Mouse (Mus musculus): ENCODE results near the gene Pde3a. TPM values are rescaled to one million over a fixed set of nuclear protein-coding genes. Genes with fewer than 3 reads are reported as not detected.

Gene Pde3a
- polyA plus RNA-seq, 1 experiment from 2014 or later: 2.4 TPM

- no peak overlapping the region for H3K27ac ChIP-seq (replicated peaks)
- H3K36me3 ChIP-seq: no peaks in the 10 kb centered on the region
- no peak overlapping the region for H3K4me3 ChIP-seq (replicated peaks)
- 0 out of 2 replicates have a peak, but pooled peaks cover 2% of the 10 kb centered on the region for H3K4me1 ChIP-seq
- ATAC-seq (ENCODE audit: low FRiP score): no peak
- WGBS: 92% methylated on average over 2 of the region's 2 CpGs
- H3K27me3 ChIP-seq (replicated peaks): no peaks in the 10 kb centered on the region
- no peak overlapping the region for H3K4me2 ChIP-seq
- H3K9me3 ChIP-seq (replicated peaks): no peaks in the 10 kb centered on the region
- no peak overlapping the region for H3K9ac ChIP-seq (replicated peaks)
Observed at GRCm38 (mm10) chr6:141470251-141470650, 221.2 kb downstream of the Pde3a start.

DNA sequence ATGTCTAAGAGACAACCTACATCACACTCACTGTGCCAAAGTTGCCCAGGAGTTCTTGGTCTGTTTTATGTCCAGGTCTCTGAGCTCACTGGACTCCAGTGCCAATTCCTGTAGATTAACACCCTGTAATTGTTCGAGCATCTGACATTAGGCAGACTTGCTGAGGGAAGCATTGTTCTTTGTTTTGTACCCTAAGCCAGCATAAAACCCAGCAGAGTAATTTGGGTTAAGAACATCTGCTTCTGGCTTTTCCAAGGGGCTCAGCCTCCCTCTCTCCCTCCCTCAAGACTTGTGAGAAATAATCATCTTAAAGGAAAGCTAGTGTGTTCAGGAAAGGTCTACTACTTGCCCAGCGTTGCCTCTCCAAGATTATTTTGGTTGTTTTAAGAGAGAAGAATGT, 225.2 kb downstream of the Pde3a start:
- 0 out of 2 replicates have a peak overlapping the region, but pooled peaks have one; percentile 37 for H3K27ac ChIP-seq (replicated peaks)
- WGBS: 57% methylated on average over 2 of the region's 2 CpGs
- H3K4me1 ChIP-seq: 0 out of 2 replicates have a peak, but pooled peaks cover 2% of the 10 kb centered on the region
- H3K9ac ChIP-seq (replicated peaks): no peak overlapping the region
- H3K4me2 ChIP-seq: no peak overlapping the region
- ATAC-seq (ENCODE audit: low FRiP score): peak; percentile 41; the same call in 1 of the 2 replicates
- H3K36me3 ChIP-seq: no peaks in the 10 kb centered on the region
- no peaks in the 10 kb centered on the region for H3K27me3 ChIP-seq (replicated peaks)
- no peaks in the 10 kb centered on the region for H3K9me3 ChIP-seq (replicated peaks)
- H3K4me3 ChIP-seq (replicated peaks): no peak overlapping the region

DNA sequence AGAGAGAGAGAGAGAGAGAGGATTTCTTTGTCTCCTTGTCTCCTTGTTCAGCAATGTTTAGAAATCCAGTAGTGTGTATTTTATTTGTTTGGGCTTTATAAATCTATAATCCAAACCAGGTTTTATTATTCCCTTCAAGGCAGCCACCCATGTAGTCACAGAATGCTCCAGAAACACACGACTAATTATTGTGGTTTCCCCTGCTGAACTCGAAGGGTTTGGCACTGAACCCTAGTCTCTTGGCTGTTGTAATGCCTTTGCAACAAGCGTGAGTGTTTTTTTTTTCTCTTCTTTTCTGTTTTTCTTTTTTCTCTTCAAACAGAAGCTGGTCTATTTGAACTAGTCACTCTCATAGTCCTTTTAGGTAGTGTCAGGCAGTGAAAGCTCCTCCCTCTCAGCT, 225.6 kb downstream of the Pde3a start:
- 39% methylated on average over 3 of the region's 3 CpGs for WGBS
- H3K27ac ChIP-seq (replicated peaks): no peak overlapping the region
- no peaks in the 10 kb centered on the region for H3K27me3 ChIP-seq (replicated peaks)
- no peaks in the 10 kb centered on the region for H3K9me3 ChIP-seq (replicated peaks)
- no peak overlapping the region for H3K4me3 ChIP-seq (replicated peaks)
- no peaks in the 10 kb centered on the region for H3K36me3 ChIP-seq
- no peak overlapping the region for H3K9ac ChIP-seq (replicated peaks)
- H3K4me2 ChIP-seq: no peak overlapping the region
- H3K4me1 ChIP-seq: 0 out of 2 replicates have a peak, but pooled peaks cover 2% of the 10 kb centered on the region
- ATAC-seq (ENCODE audit: low FRiP score): no peak

- 45% methylated on average over 10 of the region's 10 CpGs for WGBS
- Histone ChIP-seq H3K9me3 (replicated peaks) (no peaks in the 10 kb centered on the region), H3K36me3 (no peaks in the 10 kb centered on the region), H3K4me1 (peaks cover 6% of the 10 kb centered on the region; the same call in 1 of the 2 replicates), H3K4me3 (replicated peaks) (no peak overlapping the region), H3K4me2 (0 out of 2 replicates have a peak overlapping the region, but pooled peaks have one; percentile 3), H3K27ac (replicated peaks) (no peak overlapping the region), H3K9ac (replicated peaks) (no peak overlapping the region), H3K27me3 (replicated peaks) (no peaks in the 10 kb centered on the region)
- peak; percentile 69 for ATAC-seq (ENCODE audit: low FRiP score)
Observed at GRCm38 (mm10) chr6:141485302-141486021, 236.4 kb downstream of the Pde3a start.

DNA sequence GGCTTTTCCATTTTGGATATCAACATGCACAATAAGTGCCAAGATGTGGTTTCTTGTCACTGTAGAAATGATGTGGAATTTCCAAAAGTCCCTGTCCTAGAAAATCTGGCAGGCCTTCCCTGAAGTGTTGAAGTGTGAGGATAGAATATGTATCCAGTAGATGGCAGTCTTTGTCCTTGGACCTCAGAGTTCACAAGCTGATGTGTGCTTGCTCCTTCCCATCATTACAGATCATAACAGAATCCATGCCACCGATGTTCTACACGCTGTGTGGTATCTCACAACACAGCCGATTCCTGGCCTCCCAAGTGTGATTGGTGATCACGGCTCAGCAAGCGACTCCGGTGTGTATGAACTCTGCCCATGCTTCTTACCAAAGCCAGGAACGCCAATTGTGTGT, 238.2 kb downstream of the Pde3a start:
- ATAC-seq (ENCODE audit: low FRiP score): peak; percentile 53
- no peak overlapping the region for H3K27ac ChIP-seq (replicated peaks)
- peaks cover 6% of the 10 kb centered on the region; the same call in 1 of the 2 replicates for H3K4me1 ChIP-seq
- H3K9me3 ChIP-seq (replicated peaks): no peaks in the 10 kb centered on the region
- 73% methylated on average over 7 of the region's 7 CpGs for WGBS
- no peak overlapping the region for H3K9ac ChIP-seq (replicated peaks)
- no peak overlapping the region for H3K4me2 ChIP-seq
- no peak overlapping the region for H3K4me3 ChIP-seq (replicated peaks)
- H3K36me3 ChIP-seq: no peaks in the 10 kb centered on the region
- no peaks in the 10 kb centered on the region for H3K27me3 ChIP-seq (replicated peaks)

DNA sequence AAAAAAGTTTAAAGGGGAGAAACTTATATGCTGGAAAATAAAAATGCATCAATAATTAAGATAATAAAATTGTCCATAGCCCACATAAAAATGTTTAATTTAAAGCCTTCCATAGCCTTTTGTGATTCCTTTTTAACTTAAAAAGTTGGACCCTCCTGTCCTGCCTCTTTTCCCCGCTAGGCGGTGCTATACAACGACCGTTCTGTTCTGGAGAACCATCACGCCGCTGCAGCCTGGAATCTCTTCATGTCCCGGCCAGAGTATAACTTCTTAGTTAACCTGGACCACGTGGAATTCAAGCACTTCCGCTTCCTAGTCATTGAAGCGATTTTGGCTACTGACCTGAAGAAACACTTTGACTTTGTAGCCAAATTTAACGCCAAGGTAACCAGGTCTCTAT, 239.6 kb downstream of the Pde3a start:
- Histone ChIP-seq H3K4me2 (no peak overlapping the region), H3K9ac (replicated peaks) (no peak overlapping the region), H3K4me3 (replicated peaks) (no peak overlapping the region), H3K36me3 (no peaks in the 10 kb centered on the region), H3K27ac (replicated peaks) (no peak overlapping the region), H3K4me1 (peaks cover 6% of the 10 kb centered on the region; the same call in 1 of the 2 replicates), H3K27me3 (replicated peaks) (0 out of 2 replicates have a peak, but pooled peaks cover 3% of the 10 kb centered on the region), H3K9me3 (replicated peaks) (no peaks in the 10 kb centered on the region)
- 16% methylated on average over 11 of the region's 11 CpGs for WGBS
- no peak for ATAC-seq (ENCODE audit: low FRiP score)

DNA sequence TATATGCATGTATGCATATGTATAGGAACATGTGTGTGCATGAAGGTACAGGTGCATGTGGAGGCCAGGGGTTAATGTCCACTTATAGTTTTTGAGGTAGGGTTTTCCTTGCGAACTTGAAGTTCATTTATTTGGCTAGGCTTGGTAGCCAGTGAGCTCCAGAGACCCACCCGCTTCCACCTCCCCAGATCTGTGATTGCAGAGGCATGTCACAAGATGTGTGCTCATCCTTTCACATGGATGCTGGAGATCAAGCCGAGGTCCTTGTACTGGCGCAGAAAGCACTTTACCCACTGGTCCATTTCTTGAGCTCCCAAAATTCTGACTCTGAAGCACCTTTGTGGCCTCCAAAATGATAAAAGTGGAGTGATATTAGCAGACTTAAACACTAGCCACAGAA, 245.8 kb downstream of the Pde3a start:
- no peak overlapping the region for H3K27ac ChIP-seq (replicated peaks)
- 0 out of 2 replicates have a peak, but pooled peaks cover 3% of the 10 kb centered on the region for H3K27me3 ChIP-seq (replicated peaks)
- H3K36me3 ChIP-seq: no peaks in the 10 kb centered on the region
- no peak for ATAC-seq (ENCODE audit: low FRiP score)
- no peaks in the 10 kb centered on the region for H3K9me3 ChIP-seq (replicated peaks)
- H3K4me2 ChIP-seq: no peak overlapping the region
- no peak overlapping the region for H3K4me3 ChIP-seq (replicated peaks)
- no peak overlapping the region for H3K9ac ChIP-seq (replicated peaks)
- 84% methylated on average over 4 of the region's 4 CpGs for WGBS
- peaks cover 5% of the 10 kb centered on the region for H3K4me1 ChIP-seq

DNA sequence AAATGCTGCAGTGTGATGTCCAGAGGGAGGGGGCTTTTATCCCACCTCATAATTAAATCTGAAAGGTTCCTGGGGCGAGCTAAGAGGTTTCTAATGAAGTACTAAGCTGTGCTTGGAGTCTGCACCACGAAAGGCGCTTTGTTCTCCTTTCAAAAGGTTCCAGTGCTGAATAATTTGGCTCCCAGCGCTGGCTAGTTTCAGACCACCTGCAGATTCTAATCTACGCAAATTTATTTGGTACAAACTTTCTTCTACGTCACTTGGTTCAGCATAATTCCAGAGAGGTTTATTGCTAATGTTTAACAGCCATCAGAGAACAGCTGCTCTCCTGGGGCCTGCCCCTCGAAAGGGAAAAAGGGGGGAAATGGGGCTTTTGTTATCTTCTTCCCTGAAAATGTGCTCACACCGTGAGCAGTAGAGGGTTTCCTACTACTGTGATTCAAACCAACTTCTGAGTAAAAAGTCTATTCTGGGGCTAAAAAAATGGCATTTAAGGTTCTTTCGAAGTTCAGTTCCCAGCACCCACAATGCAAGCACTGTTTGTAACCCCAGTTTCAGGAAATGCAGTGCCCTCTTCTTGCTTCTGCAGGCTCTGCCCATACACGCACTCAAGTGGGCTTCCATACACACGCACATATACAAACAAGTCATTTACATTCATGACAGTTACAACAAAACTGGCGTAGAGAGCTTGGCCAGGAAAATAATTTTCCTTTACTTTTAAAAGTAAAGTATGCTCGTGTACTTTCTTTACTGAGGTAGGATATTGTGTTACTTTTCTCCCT, 246.8 kb downstream of the Pde3a start:
- Histone ChIP-seq H3K9me3 (replicated peaks) (no peaks in the 10 kb centered on the region), H3K4me3 (replicated peaks) (no peak overlapping the region), H3K9ac (replicated peaks) (no peak overlapping the region), H3K4me1 (peaks cover 5% of the 10 kb centered on the region), H3K36me3 (no peaks in the 10 kb centered on the region), H3K27ac (replicated peaks) (no peak overlapping the region), H3K4me2 (no peak overlapping the region), H3K27me3 (replicated peaks) (0 out of 2 replicates have a peak, but pooled peaks cover 3% of the 10 kb centered on the region)
- WGBS: 12% methylated on average over 13 of the region's 13 CpGs
- peak; percentile 49; the same call in 1 of the 2 replicates for ATAC-seq (ENCODE audit: low FRiP score)

DNA sequence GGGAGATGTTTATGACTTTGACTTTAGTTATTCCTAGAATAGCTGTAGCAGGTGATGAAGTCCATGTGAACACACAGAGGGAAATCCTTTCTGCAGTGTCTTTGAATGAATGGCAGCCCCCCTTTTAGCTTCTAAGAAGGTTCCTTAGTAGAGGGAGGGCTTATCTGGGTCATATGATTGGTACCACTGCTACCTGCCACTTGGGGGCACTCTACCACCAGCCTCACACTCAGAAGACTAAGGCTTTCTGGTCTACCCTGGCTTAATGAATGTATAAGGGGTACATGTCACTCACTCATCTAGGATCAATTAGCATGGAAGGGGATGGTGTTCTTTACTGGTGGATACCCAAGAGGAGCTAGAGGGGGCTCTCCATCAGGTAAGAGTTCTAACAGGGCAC, 250.4 kb downstream of the Pde3a start:
- Histone ChIP-seq H3K36me3 (no peaks in the 10 kb centered on the region), H3K9me3 (replicated peaks) (no peaks in the 10 kb centered on the region), H3K27me3 (replicated peaks) (no peaks in the 10 kb centered on the region), H3K4me2 (no peak overlapping the region), H3K4me3 (replicated peaks) (no peak overlapping the region), H3K9ac (replicated peaks) (no peak overlapping the region), H3K27ac (replicated peaks) (no peak overlapping the region), H3K4me1 (peaks cover 5% of the 10 kb centered on the region)
- no peak for ATAC-seq (ENCODE audit: low FRiP score)

- 83% methylated on average over 3 of the region's 3 CpGs for WGBS
- Histone ChIP-seq H3K27ac (replicated peaks) (no peak overlapping the region), H3K9me3 (replicated peaks) (no peaks in the 10 kb centered on the region), H3K4me2 (no peak overlapping the region), H3K4me3 (replicated peaks) (no peak overlapping the region), H3K4me1 (no peaks in the 10 kb centered on the region), H3K27me3 (replicated peaks) (no peaks in the 10 kb centered on the region), H3K36me3 (no peaks in the 10 kb centered on the region), H3K9ac (replicated peaks) (no peak overlapping the region)
- no peak for ATAC-seq (ENCODE audit: low FRiP score)
Observed at GRCm38 (mm10) chr6:141501171-141501570, 252.1 kb downstream of the Pde3a start.

DNA sequence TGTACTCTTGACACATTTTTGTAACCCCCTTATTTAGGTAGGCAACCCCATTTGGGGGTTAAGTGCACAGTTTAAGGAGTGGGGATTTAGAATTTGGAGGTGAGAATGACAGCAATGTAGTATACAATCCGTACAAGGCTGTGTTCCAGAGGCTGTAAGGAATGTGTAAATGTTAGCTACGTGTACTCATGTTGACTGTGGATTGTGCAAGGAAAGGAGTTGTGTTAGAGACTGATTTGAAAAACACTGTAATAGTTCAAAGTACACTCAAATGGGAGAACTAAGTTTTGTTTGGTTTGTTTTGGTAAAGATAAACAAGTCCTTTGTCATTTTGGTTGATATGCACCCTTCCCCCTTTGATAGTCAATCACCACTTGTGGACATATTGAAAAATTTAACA, 273.5 kb downstream of the Pde3a start:
- no peaks in the 10 kb centered on the region for H3K36me3 ChIP-seq
- no peak for ATAC-seq (ENCODE audit: low FRiP score)
- H3K4me2 ChIP-seq: no peak overlapping the region
- H3K9ac ChIP-seq (replicated peaks): no peak overlapping the region
- H3K27me3 ChIP-seq (replicated peaks): no peaks in the 10 kb centered on the region
- no peak overlapping the region for H3K4me3 ChIP-seq (replicated peaks)
- no peaks in the 10 kb centered on the region for H3K9me3 ChIP-seq (replicated peaks)
- H3K27ac ChIP-seq (replicated peaks): no peak overlapping the region
- H3K4me1 ChIP-seq: no peaks in the 10 kb centered on the region
- WGBS: 85% methylated on average over 2 of the region's 2 CpGs
